Mouse (Mus musculus) lung, embryonic 14.5 days (tissue): Measurements from ENCODE around the gene Pitpnm1. TPM values are rescaled to one million over a fixed set of nuclear protein-coding genes. Genes with fewer than 3 reads are reported as not detected.

Experiments
- ATAC-seq: fragments of 200-750 bp; cut with Nextera tagmentation; 2 replicates; pipeline ENCODE4 v1.8.0; 2017; ENCODE audit warnings: mild to moderate bottlenecking, moderate TSS enrichment, moderate library complexity; ENCODE audit not compliant: insufficient read depth
- DNase-seq: peaks from one replicate; pipeline ENCODE4 v3.0.0-alpha.2; 2015
- H3K27ac ChIP-seq: fragments of 300-500 bp; sonication (generic); 2 replicates; pipeline ENCODE4 v1.5.1; 2014; ENCODE audit warnings: low read depth, mild to moderate bottlenecking, moderate library complexity
- H3K27me3 ChIP-seq: fragments of 300-500 bp; sonication (generic); 2 replicates; pipeline ENCODE4 v1.6.1; 2014; ENCODE audit warnings: low read length, control low read depth; ENCODE audit not compliant: insufficient read depth
- H3K36me3 ChIP-seq: fragments of 300-500 bp; sonication (generic); 2 replicates; pipeline ENCODE4 v1.6.1; 2014; ENCODE audit warnings: control low read depth; ENCODE audit not compliant: insufficient read depth
- H3K4me1 ChIP-seq: fragments of 300-500 bp; sonication (generic); 2 replicates; pipeline ENCODE4 v1.6.1; 2014; ENCODE audit warnings: antibody characterized with exemption, control low read depth; ENCODE audit not compliant: insufficient read depth
- H3K4me2 ChIP-seq: fragments of 300-500 bp; sonication (generic); 2 replicates; pipeline ENCODE4 v1.6.1; 2014; ENCODE audit warnings: mild to moderate bottlenecking
- H3K4me3 ChIP-seq: fragments of 300-500 bp; sonication (generic); 2 replicates; pipeline ENCODE4 v1.5.1; 2014; ENCODE audit warnings: low read depth, low read length
- H3K9ac ChIP-seq: fragments of 300-500 bp; sonication (generic); 2 replicates; pipeline ENCODE4 v1.6.1; 2014
- H3K9me3 ChIP-seq: fragments of 300-500 bp; sonication (generic); 2 replicates; pipeline ENCODE4 v1.6.1; 2016; ENCODE audit warnings: low read depth, low read length, control low read depth
- CTCF ChIP-seq: IDR thresholded peaks from 2 replicates; pipeline ENCODE4 v1.5.1; 2016; ENCODE audit warnings: antibody characterized with exemption, low read depth
- whole genome bisulfite sequencing: fragments of 180-500 bp; shearing (Covaris S2); extraction: QIAGEN DNeasy Blood & Tissue Kit; methylation state at CpG from one replicate; pipeline ENCODE4 v1.1.7; 2014; 5-methylcytosine and 5-hydroxymethylcytosine counted together
- polyA plus RNA-seq: library from polyadenylated mRNA; unstranded; fragments of >200 nt; fragmentation: Nextera tagmentation; extraction: Ambion mirVana; gene quantifications from 2 replicates; pipeline ENCODE4 v1.2.1, GENCODE M21; 2014

Pitpnm1 gene
- polyA plus RNA-seq, 1 experiment from 2014 or later = 5.5 TPM

- 63% methylated on average over 15 of the region's 15 CpGs for WGBS
- H3K4me2 ChIP-seq = no peak overlapping the region
- DNase-seq = no peak
- no peak overlapping the region for H3K9ac ChIP-seq
- no peak overlapping the region for H3K4me3 ChIP-seq
- H3K36me3 ChIP-seq = no peaks in the 10 kb centered on the region
- 0 out of 2 replicates have a peak, but pooled peaks cover 2% of the 10 kb centered on the region for H3K27me3 ChIP-seq
- no peak for TF ChIP-seq CTCF
- H3K4me1 ChIP-seq = no peaks in the 10 kb centered on the region
- no peak for ATAC-seq
- no peak overlapping the region for H3K27ac ChIP-seq
- no peaks in the 10 kb centered on the region for H3K9me3 ChIP-seq
Observed at GRCm38 (mm10) chr19:4070311-4070710, 29.5 kb upstream of the Pitpnm1 start.

- no peaks in the 10 kb centered on the region for H3K4me1 ChIP-seq
- no peaks in the 10 kb centered on the region for H3K9me3 ChIP-seq
- H3K36me3 ChIP-seq = no peaks in the 10 kb centered on the region
- no peak overlapping the region for H3K27ac ChIP-seq
- DNase-seq (no peak), ATAC-seq (no peak)
- H3K4me3 ChIP-seq = no peak overlapping the region
- H3K27me3 ChIP-seq = 0 out of 2 replicates have a peak, but pooled peaks cover 2% of the 10 kb centered on the region
- H3K4me2 ChIP-seq = no peak overlapping the region
- TF ChIP-seq CTCF = no peak
- 76% methylated on average over 8 of the region's 8 CpGs for WGBS
- no peak overlapping the region for H3K9ac ChIP-seq
Observed at GRCm38 (mm10) chr19:4070756-4071155, 29.0 kb upstream of the Pitpnm1 start.

GRCm38 (mm10) chr19:4071406-4071805 is 28.4 kb upstream of the Pitpnm1 start:
- H3K36me3 ChIP-seq = no peaks in the 10 kb centered on the region
- H3K4me2 ChIP-seq = no peak overlapping the region
- H3K9ac ChIP-seq = no peak overlapping the region
- TF ChIP-seq CTCF = no peak
- H3K27me3 ChIP-seq = 0 out of 2 replicates have a peak, but pooled peaks cover 2% of the 10 kb centered on the region
- H3K4me3 ChIP-seq = no peak overlapping the region
- DNase-seq = no peak
- 88% methylated on average over 6 of the region's 6 CpGs for WGBS
- H3K9me3 ChIP-seq = no peaks in the 10 kb centered on the region
- no peak overlapping the region for H3K27ac ChIP-seq
- H3K4me1 ChIP-seq = no peaks in the 10 kb centered on the region
- ATAC-seq = no peak

GRCm38 (mm10) chr19:4072706-4073424 is 26.9 kb upstream of the Pitpnm1 start:
- Histone ChIP-seq H3K9me3 (no peaks in the 10 kb centered on the region), H3K9ac (no peak overlapping the region), H3K4me3 (no peak overlapping the region), H3K27ac (no peak overlapping the region), H3K4me2 (no peak overlapping the region), H3K4me1 (no peaks in the 10 kb centered on the region), H3K36me3 (no peaks in the 10 kb centered on the region), H3K27me3 (0 out of 2 replicates have a peak, but pooled peaks cover 2% of the 10 kb centered on the region)
- ATAC-seq (no peak), DNase-seq (no peak)
- WGBS = 79% methylated on average over 6 of the region's 6 CpGs
- no peak for TF ChIP-seq CTCF

GRCm38 (mm10) chr19:4075531-4075930 is 24.3 kb upstream of the Pitpnm1 start:
- Histone ChIP-seq H3K27ac (no peak overlapping the region), H3K9me3 (no peaks in the 10 kb centered on the region), H3K4me3 (no peak overlapping the region), H3K4me2 (no peak overlapping the region), H3K9ac (no peak overlapping the region), H3K4me1 (no peaks in the 10 kb centered on the region), H3K27me3 (no peaks in the 10 kb centered on the region), H3K36me3 (no peaks in the 10 kb centered on the region)
- no peak for TF ChIP-seq CTCF
- DNase-seq (no peak), ATAC-seq (no peak)
- WGBS = 77% methylated on average over 1 of the region's 1 CpGs

GRCm38 (mm10) chr19:4079594-4079993 is 20.2 kb upstream of the Pitpnm1 start:
- no peaks in the 10 kb centered on the region for H3K9me3 ChIP-seq
- TF ChIP-seq CTCF = no peak
- WGBS = 81% methylated on average over 1 of the region's 1 CpGs
- no peak overlapping the region for H3K4me3 ChIP-seq
- H3K4me1 ChIP-seq = no peaks in the 10 kb centered on the region
- H3K27ac ChIP-seq = no peak overlapping the region
- DNase-seq (no peak), ATAC-seq (no peak)
- no peaks in the 10 kb centered on the region for H3K36me3 ChIP-seq
- no peak overlapping the region for H3K4me2 ChIP-seq
- H3K9ac ChIP-seq = no peak overlapping the region
- H3K27me3 ChIP-seq = no peaks in the 10 kb centered on the region

- Histone ChIP-seq H3K36me3 (no peaks in the 10 kb centered on the region), H3K4me1 (no peaks in the 10 kb centered on the region), H3K9me3 (no peaks in the 10 kb centered on the region), H3K27me3 (no peaks in the 10 kb centered on the region), H3K27ac (no peak overlapping the region), H3K4me2 (no peak overlapping the region), H3K4me3 (no peak overlapping the region), H3K9ac (no peak overlapping the region)
- TF ChIP-seq CTCF = no peak
- 54% methylated on average over 8 of the region's 8 CpGs for WGBS
- DNase-seq = no peak
- ATAC-seq = no peak
Observed at GRCm38 (mm10) chr19:4080511-4081009, 19.2 kb upstream of the Pitpnm1 start.
